Mouse (Mus musculus) right cerebral cortex, postnatal 4 days (tissue): ENCODE data around the gene Tex261.
"Not testable (repeated sequence)": the region's sequence is repeated elsewhere in the genome, so short reads cannot be mapped to it uniquely, and the experiment has no call there.

ENCODE experiments used
- DNase-seq: peaks from one replicate; pipeline ENCODE4 v3.0.0-alpha.2; 2022

Gene Tex261

GRCm38 (mm10) chr6:83775638-83776293 is at the start of gene Tex261:
TSS of gene Tex261 (minus strand) at chr6:83775813.
- DNase-seq, result peak; percentile 91

- no peak for DNase-seq
These were observed 46.2 kb upstream of the Tex261 start for GRCm38 (mm10) chr6:83821856-83822255.

GRCm38 (mm10) chr6:83820727-83821515 is 45.3 kb upstream of the Tex261 start:
- no peak for DNase-seq

GRCm38 (mm10) chr6:83818996-83819395 is 43.4 kb upstream of the Tex261 start:
- DNase-seq, result no peak

GRCm38 (mm10) chr6:83815801-83816200 is 40.2 kb upstream of the Tex261 start:
- DNase-seq, result no peak

- DNase-seq, result no peak
These were observed 27.2 kb upstream of the Tex261 start for GRCm38 (mm10) chr6:83802846-83803245.

GRCm38 (mm10) chr6:83802033-83802432 is 26.4 kb upstream of the Tex261 start:
- DNase-seq, result no peak

- no peak for DNase-seq
These were observed 21.1 kb upstream of the Tex261 start for GRCm38 (mm10) chr6:83796686-83797085.

GRCm38 (mm10) chr6:83795492-83795900 is 19.9 kb upstream of the Tex261 start:
- DNase-seq, result peak; percentile 35

GRCm38 (mm10) chr6:83794760-83795296 is 19.2 kb upstream of the Tex261 start, which contains the start of gene Nagk:
TSS of gene Nagk (plus strand) at chr6:83794982.
- peak; percentile 94 for DNase-seq

- DNase-seq, result peak; percentile 0
These were observed 15.8 kb upstream of the Tex261 start for GRCm38 (mm10) chr6:83791251-83791890.

GRCm38 (mm10) chr6:83790533-83790932 is 14.9 kb upstream of the Tex261 start:
- DNase-seq, result not testable (repeated sequence)

- DNase-seq, result no peak
These were observed 12.9 kb upstream of the Tex261 start for GRCm38 (mm10) chr6:83788554-83788953.

- DNase-seq, result no peak
These were observed 10.8 kb upstream of the Tex261 start for GRCm38 (mm10) chr6:83786426-83786825.

GRCm38 (mm10) chr6:83779026-83779425 is 3.4 kb upstream of the Tex261 start:
- peak; percentile 18 for DNase-seq

GRCm38 (mm10) chr6:83778306-83778705 is 2.7 kb upstream of the Tex261 start:
- no peak for DNase-seq

- peak; percentile 10 for DNase-seq
These were observed 641 bp downstream of the Tex261 start for GRCm38 (mm10) chr6:83774781-83775563.

- DNase-seq, result no peak
These were observed 1.5 kb downstream of the Tex261 start for GRCm38 (mm10) chr6:83774126-83774525.

- DNase-seq, result no peak
These were observed 7.1 kb downstream of the Tex261 start for GRCm38 (mm10) chr6:83768485-83768884.

- DNase-seq, result no peak
These were observed 8.6 kb downstream of the Tex261 start for GRCm38 (mm10) chr6:83766982-83767381.

GRCm38 (mm10) chr6:83762880-83763431 is 12.7 kb downstream of the Tex261 start:
- no peak for DNase-seq

- no peak for DNase-seq
These were observed 13.3 kb downstream of the Tex261 start, which contains the start of gene Ankrd53 for GRCm38 (mm10) chr6:83762344-83762743. TSS of gene Ankrd53 (plus strand) at chr6:83762644.
